Mouse (Mus musculus): Measurements from ENCODE around the gene Rnf5.

The Rnf5 gene

GRCm38 (mm10) chr17:34585877-34586771 is 17.4 kb downstream of the Rnf5 start:
- no peak for DNase-seq (ENCODE audit: extremely low read depth, low read depth)

- DNase-seq (ENCODE audit: extremely low read depth, low read depth) = no peak
Measured at GRCm38 (mm10) chr17:34585121-34585520, 18.4 kb downstream of the Rnf5 start.

- DNase-seq (ENCODE audit: extremely low read depth, low read depth) = no peak
Measured at GRCm38 (mm10) chr17:34583819-34584218, 19.7 kb downstream of the Rnf5 start.

GRCm38 (mm10) chr17:34583397-34583796 is 20.1 kb downstream of the Rnf5 start:
- no peak for DNase-seq (ENCODE audit: extremely low read depth, low read depth)

GRCm38 (mm10) chr17:34582528-34582927 is 21.0 kb downstream of the Rnf5 start:
- DNase-seq (ENCODE audit: extremely low read depth, low read depth) = no peak

GRCm38 (mm10) chr17:34578070-34578469 is 25.4 kb downstream of the Rnf5 start:
- DNase-seq (ENCODE audit: extremely low read depth, low read depth) = no peak

- no peak for DNase-seq (ENCODE audit: extremely low read depth, low read depth)
Measured at GRCm38 (mm10) chr17:34576577-34576976, 26.9 kb downstream of the Rnf5 start.

- no peak for DNase-seq (ENCODE audit: extremely low read depth, low read depth)
Measured at GRCm38 (mm10) chr17:34572361-34572760, 31.1 kb downstream of the Rnf5 start.

GRCm38 (mm10) chr17:34571875-34572274 is 31.6 kb downstream of the Rnf5 start:
- no peak for DNase-seq (ENCODE audit: extremely low read depth, low read depth)

GRCm38 (mm10) chr17:34569919-34570318 is 33.6 kb downstream of the Rnf5 start:
- no peak for DNase-seq (ENCODE audit: extremely low read depth, low read depth)

- DNase-seq (ENCODE audit: extremely low read depth, low read depth) = no peak
Measured at GRCm38 (mm10) chr17:34568421-34568820, 35.1 kb downstream of the Rnf5 start.

- no peak for DNase-seq (ENCODE audit: extremely low read depth, low read depth)
Measured at GRCm38 (mm10) chr17:34567311-34567710, 36.2 kb downstream of the Rnf5 start.

- DNase-seq (ENCODE audit: extremely low read depth, low read depth) = no peak
Measured at GRCm38 (mm10) chr17:34564796-34565195, 38.7 kb downstream of the Rnf5 start.

GRCm38 (mm10) chr17:34564003-34564421 is 39.5 kb downstream of the Rnf5 start, which contains the start of gene Notch4:
Gene Notch4, plus strand, starts transcription at chr17:34564268.
- DNase-seq (ENCODE audit: extremely low read depth, low read depth) = no peak

- DNase-seq (ENCODE audit: extremely low read depth, low read depth) = no peak
Measured at GRCm38 (mm10) chr17:34563354-34563753, 40.1 kb downstream of the Rnf5 start.

- no peak for DNase-seq (ENCODE audit: extremely low read depth, low read depth)
Measured at GRCm38 (mm10) chr17:34562595-34562994, 40.9 kb downstream of the Rnf5 start.

- peak; percentile 85 for DNase-seq (ENCODE audit: extremely low read depth, low read depth)
Measured at GRCm38 (mm10) chr17:34561200-34561599, 42.3 kb downstream of the Rnf5 start.

- peak; percentile 56 for DNase-seq (ENCODE audit: extremely low read depth, low read depth)
Measured at GRCm38 (mm10) chr17:34560438-34560837, 43.1 kb downstream of the Rnf5 start.

GRCm38 (mm10) chr17:34559895-34560294 is 43.6 kb downstream of the Rnf5 start:
- peak; percentile 39 for DNase-seq (ENCODE audit: extremely low read depth, low read depth)

- DNase-seq (ENCODE audit: extremely low read depth, low read depth) = no peak
Measured at GRCm38 (mm10) chr17:34559116-34559515, 44.4 kb downstream of the Rnf5 start.

GRCm38 (mm10) chr17:34557411-34557810 is 46.1 kb downstream of the Rnf5 start:
- DNase-seq (ENCODE audit: extremely low read depth, low read depth) = no peak

- no peak for DNase-seq (ENCODE audit: extremely low read depth, low read depth)
Measured at GRCm38 (mm10) chr17:34556406-34556805, 47.1 kb downstream of the Rnf5 start.

- DNase-seq (ENCODE audit: extremely low read depth, low read depth) = peak; percentile 39
Measured at GRCm38 (mm10) chr17:34555483-34555882, 48.0 kb downstream of the Rnf5 start.
